ENCODE assay signal across 8 mouse cellular contexts in genomic region chr5:57721927-57722326, GRCm38 (mm10). TPM values are rescaled to one million over a fixed set of nuclear protein-coding genes. Genes with fewer than 3 reads are reported as not detected.
DNase-seq lines count a peak whose midpoint lies in the region; ATAC-seq and TF ChIP-seq lines count a peak whose summit lies in the region.

No protein-coding gene starts in this region.

- H3K9ac ChIP-seq in heart, adult 2 months (ENCODE audit: low read depth, low read length) = peak overlapping the region; percentile 64
- H3K9ac ChIP-seq in hindbrain, embryonic 13.5 days = peak overlapping the region; percentile 88
- peak overlapping the region; percentile 92; the same call in 1 of the 2 replicates for H3K9ac ChIP-seq in midbrain, embryonic 16.5 days (ENCODE audit: low read depth, low read length)

- intact Hi-C loops in heart, adult 2 months (cut with DNase I) = loop anchor here (2.0 to 5.0 kb wide), 2 partner anchors 21 to 225 kb away; no protein-coding TSS in a partner anchor
- intact Hi-C loops in heart, postnatal 14 days (cut with DNase I) = loop anchor here (2.0 kb wide), 1 partner anchor 21 kb away; no protein-coding TSS in a partner anchor

- 0 out of 2 replicates have a peak, but pooled peaks cover 2% of the 10 kb centered on the region for H3K79me2 ChIP-seq in heart, adult 2 months (replicated peaks; ENCODE audit: control insufficient read depth, insufficient read depth, low read length)

- peak overlapping the region; percentile 88 for H3K27ac ChIP-seq in heart, adult 2 months
- no peak overlapping the region for H3K27ac ChIP-seq in cortical plate, adult 2 months (ENCODE audit: insufficient read depth, low read length)
- H3K27ac ChIP-seq in hindbrain, embryonic 13.5 days = no peak overlapping the region
- H3K27ac ChIP-seq in midbrain, embryonic 16.5 days (ENCODE audit: low read length) = no peak overlapping the region

- TF ChIP-seq POLR2A in heart, adult 2 months (IDR thresholded peaks at IDR 0.05; ENCODE audit: insufficient read depth, low read depth, low read length) = 0 out of 2 replicates have a peak, but pooled peaks have one; percentile 21
- TF ChIP-seq POLR2A in cortical plate, adult 2 months (IDR thresholded peaks at IDR 0.05; ENCODE audit: extremely low read depth, insufficient read depth, low read length) = no peak

- 19% methylated on average over 6 of the region's 6 CpGs for WGBS in heart, adult 2 months
- WGBS in hindbrain, embryonic 13.5 days = 47% methylated on average over 6 of the region's 6 CpGs
- WGBS in midbrain, embryonic 16.5 days = 38% methylated on average over 6 of the region's 6 CpGs

- peak overlapping the region; percentile 88 for H3K4me2 ChIP-seq in hindbrain, embryonic 13.5 days
- peak overlapping the region; percentile 80 for H3K4me2 ChIP-seq in midbrain, embryonic 16.5 days (ENCODE audit: low read length)

- no peak for TF ChIP-seq CTCF in heart, adult 2 months (IDR thresholded peaks at IDR 0.05)
- TF ChIP-seq CTCF in cortical plate, adult 2 months (IDR thresholded peaks at IDR 0.05; ENCODE audit: extremely low read depth, insufficient read depth, low read length) = no peak

- peak overlapping the region; percentile 64 for H3K4me3 ChIP-seq in heart, adult 2 months
- H3K4me3 ChIP-seq in cortical plate, adult 2 months (ENCODE audit: insufficient read depth, low read length) = peak overlapping the region; percentile 100
- peak overlapping the region; percentile 77 for H3K4me3 ChIP-seq in hindbrain, embryonic 13.5 days
- H3K4me3 ChIP-seq in midbrain, embryonic 16.5 days (ENCODE audit: low read depth, low read length) = peak overlapping the region; percentile 85

- H3K9me3 ChIP-seq in hindbrain, embryonic 13.5 days = no peaks in the 10 kb centered on the region
- H3K9me3 ChIP-seq in midbrain, embryonic 16.5 days (replicated peaks; ENCODE audit: control insufficient read depth, low read length, poor library complexity, severe bottlenecking) = no peaks in the 10 kb centered on the region

- no peak for ATAC-seq in hindbrain, embryonic 13.5 days (ENCODE audit: low FRiP score)
- no peak for ATAC-seq in midbrain, embryonic 16.5 days

- no peaks in the 10 kb centered on the region; the same call in 1 of the 2 replicates for H3K36me3 ChIP-seq in heart, adult 2 months (ENCODE audit: control insufficient read depth, insufficient read depth, low read length)
- H3K36me3 ChIP-seq in hindbrain, embryonic 13.5 days = no peaks in the 10 kb centered on the region
- H3K36me3 ChIP-seq in midbrain, embryonic 16.5 days (ENCODE audit: control insufficient read depth, insufficient read depth, low read length) = no peaks in the 10 kb centered on the region

- no peaks in the 10 kb centered on the region for H3K4me1 ChIP-seq in heart, adult 2 months (ENCODE audit: control insufficient read depth, insufficient read depth, low read length)
- H3K4me1 ChIP-seq in cortical plate, adult 2 months (ENCODE audit: control insufficient read depth, insufficient read depth, low read length) = no peaks in the 10 kb centered on the region; the same call in 1 of the 2 replicates
- peaks cover 37% of the 10 kb centered on the region for H3K4me1 ChIP-seq in hindbrain, embryonic 13.5 days (replicated peaks)
- peaks cover 19% of the 10 kb centered on the region for H3K4me1 ChIP-seq in midbrain, embryonic 16.5 days (ENCODE audit: control insufficient read depth, insufficient read depth, low read length)

- peak; percentile 19 to 22 for DNase-seq in heart, adult 2 months
- no peak for DNase-seq in heart, postnatal 14 days
- DNase-seq in thymus, adult 18-20 months = no peak
- no peak for DNase-seq in right cerebral cortex, adult 18-20 months
- no peak for DNase-seq in gastrocnemius, adult 18-20 months (ENCODE audit: low spot score)

- TF ChIP-seq EP300 in heart, adult 2 months (IDR thresholded peaks at IDR 0.05; ENCODE audit: insufficient read depth, low read depth, low read length) = no peak

- H3K27me3 ChIP-seq in heart, adult 2 months (ENCODE audit: control insufficient read depth, insufficient read depth, low read length) = peaks cover 3% of the 10 kb centered on the region; the same call in 1 of the 2 replicates
- H3K27me3 ChIP-seq in hindbrain, embryonic 13.5 days = 0 out of 2 replicates have a peak, but pooled peaks cover 14% of the 10 kb centered on the region
- H3K27me3 ChIP-seq in midbrain, embryonic 16.5 days (ENCODE audit: control insufficient read depth, insufficient read depth, low read depth, low read length) = no peaks in the 10 kb centered on the region

RNA-seq across cellular contexts. Expression of gene Pcdh7, which starts 4.2 kb away (rescaled TPM):
- 100 to 1,000 TPM in 1 of 2 experiments, 10 to 100 TPM in 1; 82.7 to 107 TPM for total RNA-seq in heart, adult 2 months (2021)
- polyA plus RNA-seq in heart, adult 2 months (2012; rRNA removed) = 44.0 and 72.3 TPM in 2 replicates
- 100 to 1,000 TPM; 113 to 135 TPM for total RNA-seq in heart, postnatal 14 days (2021)
- 44.2 and 47.8 TPM in 2 replicates for polyA plus RNA-seq in cortical plate, adult 2 months (2012; rRNA removed)
- polyA plus RNA-seq in hindbrain, embryonic 13.5 days (2015; fragmentation: Nextera tagmentation; extraction: Ambion mirVana) = 20.0 and 22.6 TPM in 2 replicates
- 22.3 and 23.5 TPM in 2 replicates for polyA plus RNA-seq in midbrain, embryonic 16.5 days (2015; fragmentation: Nextera tagmentation; extraction: Ambion mirVana)
- total RNA-seq in gastrocnemius, adult 18-20 months (2021) = 1 to 10 TPM; 2.5 to 3.7 TPM

Comparison
In these comparisons a context has a peak if more than half of its experiments do, and no peak if none do; other contexts are left out.
1. DNase-seq: peak in heart, adult 2 months (2 of 2); none in heart, postnatal 14 days (0 of 2), thymus, adult 18-20 months (0 of 2), right cerebral cortex, adult 18-20 months (single experiment) and gastrocnemius, adult 18-20 months (single experiment).
2. Peak in every context shown above with its lines, with median percentiles within 50 percentile points of each other: H3K4me3 ChIP-seq and H3K9ac ChIP-seq.